Mouse (Mus musculus) forelimb bud, embryonic 11.5 days (tissue): ENCODE results near the gene Zfp672.
"Not testable (repeated sequence)": the region's sequence is repeated elsewhere in the genome, so short reads cannot be mapped to it uniquely, and the experiment has no call there.

ENCODE experiments used
- DNase-seq: peaks from one replicate; pipeline ENCODE4 v3.0.0-alpha.2; 2012; ENCODE audit warnings: low read depth, low spot score

The Zfp672 gene

GRCm38 (mm10) chr11:58324614-58325229 is 5.4 kb downstream of the Zfp672 start:
- no peak for DNase-seq

GRCm38 (mm10) chr11:58323570-58324340 is 6.4 kb downstream of the Zfp672 start:
- no peak for DNase-seq

DNA sequence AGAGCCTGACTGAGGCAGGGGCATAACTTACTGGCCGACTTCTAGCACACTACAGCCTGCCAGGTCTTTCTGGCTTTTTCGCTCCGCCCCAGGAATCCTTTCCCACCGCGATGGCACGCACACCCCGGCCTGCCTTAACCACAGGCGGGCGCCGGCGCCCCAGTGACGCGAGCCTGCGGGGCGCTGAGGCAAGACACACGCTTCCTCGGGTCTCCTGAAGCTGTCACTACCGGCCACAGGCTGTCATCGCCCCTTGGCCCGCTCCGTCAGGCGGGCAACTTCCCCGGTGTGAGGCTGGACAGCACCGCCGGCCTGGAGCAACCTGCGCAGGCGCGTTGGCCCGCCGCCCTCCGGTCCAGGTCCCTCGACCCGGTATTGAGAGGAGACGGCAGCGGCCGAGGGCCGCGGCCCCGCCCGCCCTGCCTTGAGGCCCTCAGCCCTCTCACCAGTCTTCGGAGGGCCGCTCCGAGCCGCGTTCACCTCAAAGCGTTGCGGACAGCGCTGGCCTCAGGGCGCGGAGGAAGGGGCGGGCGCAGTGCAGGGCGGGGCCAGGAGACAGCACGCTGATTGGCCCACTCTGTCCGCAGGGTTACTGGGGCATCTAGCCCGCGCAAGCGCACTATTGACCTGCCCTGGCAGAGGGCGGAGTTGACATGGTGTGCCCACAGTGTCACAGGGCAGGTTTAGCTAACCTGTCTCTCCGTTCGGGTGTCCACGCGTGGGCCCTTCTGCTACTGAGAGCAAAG is 7.1 kb downstream of the Zfp672 start:
- DNase-seq: peak; percentile 95

GRCm38 (mm10) chr11:58316768-58317390 is 13.3 kb downstream of the Zfp672 start:
- DNase-seq: no peak

DNA sequence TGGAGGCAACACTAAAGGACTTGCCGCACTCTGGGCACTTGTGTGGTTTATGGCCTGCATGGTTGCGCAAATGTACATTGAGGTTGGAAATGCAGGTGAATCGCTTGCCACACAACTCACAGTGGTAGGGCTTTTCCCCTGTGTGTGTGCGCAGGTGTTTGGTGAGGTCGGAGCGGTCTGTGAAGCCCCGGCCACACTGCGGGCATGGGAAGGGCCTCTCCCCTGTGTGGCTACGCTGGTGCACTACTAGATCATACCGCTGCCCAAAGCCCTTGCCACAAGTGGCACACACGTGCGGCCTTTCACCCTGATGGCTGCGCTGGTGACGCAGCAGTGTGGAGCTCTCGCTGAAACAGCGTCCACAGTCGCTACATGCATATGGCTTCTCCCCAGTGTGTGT is 13.8 kb downstream of the Zfp672 start:
- no peak for DNase-seq

- no peak for DNase-seq
Measured at GRCm38 (mm10) chr11:58315536-58316168, 14.5 kb downstream of the Zfp672 start.

GRCm38 (mm10) chr11:58314069-58314468 is 16.1 kb downstream of the Zfp672 start:
- DNase-seq: no peak

- no peak for DNase-seq
Measured at GRCm38 (mm10) chr11:58308661-58309060, 21.5 kb downstream of the Zfp672 start.

DNA sequence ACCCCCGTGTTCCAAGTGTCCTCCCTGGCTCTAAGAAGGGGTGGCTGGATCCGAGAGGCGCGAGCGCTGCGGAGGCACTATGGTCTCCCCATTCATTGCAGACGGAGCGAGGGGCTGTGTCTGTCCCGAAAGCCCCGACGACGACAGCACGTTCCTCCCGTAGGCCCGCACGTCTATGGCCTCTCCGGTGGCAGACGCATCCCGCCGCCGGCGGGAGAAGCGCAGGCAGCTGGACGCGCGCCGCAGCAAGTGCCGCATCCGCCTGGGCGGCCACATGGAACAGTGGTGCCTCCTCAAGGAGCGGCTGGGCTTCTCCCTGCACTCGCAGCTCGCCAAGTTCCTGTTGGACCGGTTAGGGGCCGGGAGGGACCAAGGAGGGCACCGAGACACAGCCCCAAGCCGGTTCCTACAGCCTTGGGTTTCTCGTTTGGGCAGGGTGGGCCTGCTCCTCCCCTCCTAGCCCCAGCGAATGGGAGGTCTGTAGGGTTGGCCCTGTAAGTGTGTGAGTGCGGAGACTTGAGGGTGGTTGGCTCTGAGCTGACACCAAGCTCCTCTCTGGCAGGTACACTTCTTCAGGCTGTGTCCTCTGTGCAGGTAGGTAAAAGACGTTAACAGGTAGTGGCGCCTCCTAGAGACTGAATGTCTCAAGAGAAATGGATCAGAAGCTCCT is 22.6 kb downstream of the Zfp672 start:
- peak; percentile 55 for DNase-seq

GRCm38 (mm10) chr11:58306860-58307308 is 23.3 kb downstream of the Zfp672 start, which contains the start of gene Zfp692:
TSS of gene Zfp692 (plus strand) at chr11:58307069.
- peak; percentile 93 for DNase-seq

GRCm38 (mm10) chr11:58305299-58305698 is 24.8 kb downstream of the Zfp672 start:
- not testable (repeated sequence) for DNase-seq

DNA sequence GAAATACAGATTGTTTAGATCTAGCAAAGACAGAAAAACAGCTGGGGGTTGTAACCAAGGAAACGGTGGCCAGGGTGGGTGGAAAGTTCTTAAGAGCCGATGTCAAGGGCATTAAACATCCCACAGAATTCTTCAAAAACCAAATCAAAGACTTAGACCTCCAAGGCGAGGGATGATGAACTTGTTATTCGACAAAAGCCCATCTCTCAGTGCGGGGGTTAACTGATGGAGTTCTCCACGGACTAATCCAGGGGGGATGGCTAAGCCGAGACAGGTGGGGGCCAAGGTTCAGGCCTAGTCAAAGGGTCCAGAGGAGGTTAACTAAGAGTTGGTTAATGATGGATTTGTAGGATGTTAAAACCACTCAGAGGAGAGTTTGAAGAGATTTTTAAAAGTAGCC is 26.5 kb downstream of the Zfp672 start:
- DNase-seq: no peak

GRCm38 (mm10) chr11:58302774-58303445 is 27.2 kb downstream of the Zfp672 start:
- no peak for DNase-seq

DNA sequence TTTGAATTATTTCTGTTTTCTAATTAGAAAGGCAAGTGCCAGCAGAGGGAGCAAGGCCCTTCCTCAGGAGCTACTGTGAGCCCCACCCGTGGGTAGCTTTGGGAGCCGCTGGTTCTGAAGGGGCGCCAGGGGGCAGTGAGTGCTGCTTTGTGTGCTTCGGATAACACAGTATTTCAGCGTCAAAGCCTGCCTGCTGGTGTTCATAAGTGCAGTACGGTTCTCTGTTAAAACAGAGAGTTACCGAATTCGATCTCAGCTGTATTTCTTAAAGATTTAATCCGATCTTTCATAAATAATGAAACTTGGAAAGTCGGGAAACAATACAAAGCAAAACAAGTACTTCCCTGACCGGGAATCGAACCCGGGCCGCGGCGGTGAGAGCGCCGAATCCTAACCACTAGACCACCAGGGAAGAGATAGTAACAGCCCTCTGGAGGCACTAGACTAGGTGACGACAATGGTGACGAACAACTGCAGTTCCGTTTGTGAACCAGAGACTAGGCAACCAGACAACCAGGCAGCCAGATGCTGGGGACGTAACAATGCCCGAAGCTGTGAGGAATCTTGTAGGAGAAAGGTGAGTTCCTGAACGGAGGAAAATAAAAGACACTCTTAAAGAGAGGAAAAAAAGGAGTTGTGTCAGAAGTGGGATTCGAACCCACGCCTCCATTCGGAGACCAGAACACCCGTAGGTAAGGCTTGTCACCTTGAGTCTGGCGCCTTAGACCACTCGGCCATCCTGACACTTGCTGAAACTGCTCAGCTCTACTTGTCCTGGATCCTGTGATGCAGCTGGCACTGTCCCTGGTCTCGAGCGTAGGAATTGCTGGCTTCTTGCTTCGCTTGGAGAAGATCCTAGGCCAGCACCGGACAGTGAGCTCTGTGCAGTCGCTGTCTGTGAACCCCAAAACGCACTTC is 28.0 kb downstream of the Zfp672 start:
- peak; percentile 98 for DNase-seq

DNA sequence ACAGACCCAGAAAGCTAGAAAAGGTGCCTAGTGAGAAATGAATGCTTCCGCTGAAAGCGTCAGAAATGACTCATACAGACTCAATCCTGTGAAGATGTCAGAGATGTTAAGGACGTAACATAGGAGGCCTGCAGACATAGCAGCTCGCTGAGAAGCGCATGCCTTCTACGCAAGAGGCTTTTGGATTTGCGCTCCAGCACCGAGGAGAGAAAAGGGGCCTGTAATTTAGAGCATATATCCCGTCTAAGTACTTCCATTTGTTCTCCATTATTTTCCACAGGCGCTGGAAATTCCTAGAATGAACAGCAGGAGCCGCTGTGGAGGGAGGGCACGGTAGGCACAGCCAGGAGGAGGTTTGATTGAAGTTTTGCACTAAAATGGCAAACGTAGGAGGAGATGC is 29.1 kb downstream of the Zfp672 start:
- DNase-seq: peak; percentile 68

GRCm38 (mm10) chr11:58297396-58297795 is 32.7 kb downstream of the Zfp672 start:
- DNase-seq: no peak

DNA sequence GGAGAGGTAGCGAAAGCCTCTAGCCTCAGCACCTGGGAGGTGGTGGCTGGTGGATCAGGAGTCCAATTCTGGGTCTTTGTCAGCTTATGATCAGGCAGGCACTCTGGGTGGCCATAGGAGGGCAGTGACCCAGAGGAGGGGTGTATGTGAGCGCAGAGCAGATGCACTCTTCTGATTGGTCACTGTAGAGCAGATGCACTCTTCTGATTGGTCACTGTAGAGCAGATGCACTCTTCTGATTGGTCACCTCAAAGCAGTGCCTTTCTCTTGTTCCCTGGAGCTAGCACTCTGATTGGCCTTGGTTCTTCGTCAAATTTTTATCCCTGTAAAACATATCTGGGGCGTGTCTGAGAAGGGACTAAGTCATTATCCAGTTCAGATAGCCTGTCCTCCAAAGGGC is 37.3 kb downstream of the Zfp672 start:
- DNase-seq: no peak

- DNase-seq: no peak
Measured at GRCm38 (mm10) chr11:58290812-58291211, 39.3 kb downstream of the Zfp672 start.

DNA sequence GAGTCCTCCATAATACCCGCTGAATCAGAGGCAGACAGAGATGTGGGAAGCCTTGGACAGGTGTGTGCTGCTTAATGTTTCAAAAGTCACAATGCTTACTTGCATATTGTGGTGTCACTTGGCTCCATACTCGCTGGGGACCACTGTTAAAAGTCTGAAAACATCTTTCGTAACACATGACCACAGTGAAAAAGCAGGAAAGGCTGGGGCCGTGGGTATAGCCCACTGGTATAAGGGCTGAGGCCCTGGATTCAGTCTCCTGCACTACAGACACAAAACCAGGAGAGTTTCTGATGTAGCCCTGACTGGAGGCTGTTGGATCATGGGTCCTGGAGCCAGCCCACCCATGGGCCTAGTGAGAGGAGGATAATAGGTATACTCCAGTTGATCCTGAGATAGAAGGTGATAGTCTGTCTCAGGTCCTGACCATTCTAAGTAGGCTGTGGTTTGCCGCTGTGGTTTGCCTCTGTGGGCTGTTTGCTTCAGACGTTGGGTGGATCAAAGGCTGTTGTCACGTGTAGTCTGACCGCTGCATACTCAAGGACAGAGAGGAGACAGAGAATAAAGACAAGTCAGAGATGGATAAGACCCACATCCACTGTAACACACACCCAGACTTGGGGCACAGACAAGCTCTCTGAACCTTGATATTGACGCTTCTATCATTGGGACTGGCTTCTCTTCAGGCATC is 40.0 kb downstream of the Zfp672 start:
- DNase-seq: no peak
